Mouse (Mus musculus) CD4-positive, CD25-positive, alpha-beta regulatory T cell, adult 9 weeks (primary cell): ENCODE data around the gene Pif1. TPM values are rescaled to one million over a fixed set of nuclear protein-coding genes. Genes with fewer than 3 reads are reported as not detected.

Experiments
- polyA plus RNA-seq: library from polyadenylated mRNA; unstranded; fragments of 100-300 nt; shearing (Covaris generic); gene quantifications from one replicate; pipeline ENCODE4 v1.2.1, GENCODE M21; 2017

The Pif1 gene
- polyA plus RNA-seq = 0.16 TPM

DNA sequence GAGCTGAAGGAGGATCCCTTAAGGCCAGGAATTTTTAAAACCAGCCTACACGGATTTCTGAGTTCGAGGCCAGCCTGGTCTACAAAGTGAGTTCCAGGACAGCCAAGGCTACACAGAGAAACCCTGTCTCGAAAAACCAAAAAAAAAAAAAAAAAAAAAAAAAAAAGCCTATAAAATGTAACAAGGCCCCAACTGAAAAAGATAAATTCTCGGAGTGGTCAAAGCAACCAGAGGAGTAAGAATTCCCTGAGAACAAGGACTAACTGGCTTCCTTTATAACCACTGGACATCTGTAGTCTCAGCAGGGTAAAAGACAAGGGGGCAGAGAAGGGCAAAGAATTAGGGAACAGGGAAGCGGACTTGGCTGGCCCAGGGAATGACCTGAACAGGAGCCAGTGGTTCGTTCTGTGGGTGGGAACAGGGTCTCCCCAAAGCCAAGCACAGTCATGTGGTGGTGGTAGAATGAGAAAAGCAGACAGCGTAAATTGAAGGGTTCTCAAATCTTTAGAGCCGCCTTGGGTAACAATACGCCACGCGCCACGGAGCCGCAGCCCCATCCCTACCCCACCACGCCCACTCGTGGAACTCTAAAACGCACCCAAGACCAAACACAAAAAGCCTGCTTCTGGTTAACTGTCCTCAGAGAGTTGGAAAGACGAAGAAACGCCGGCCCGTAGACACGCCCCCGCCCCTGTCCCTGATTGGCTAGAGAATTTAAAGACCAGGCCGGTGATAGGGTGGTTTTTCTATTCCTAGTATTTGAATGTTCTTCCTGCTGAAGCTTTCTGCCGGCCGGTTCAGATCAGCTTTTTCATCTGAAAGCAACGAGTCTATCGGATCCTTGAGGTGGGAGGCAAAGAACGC lies at the start of gene Pif1:
Gene Pif1 (plus strand): TSS at position 755 of the 864 bp plus-strand sequence.

DNA sequence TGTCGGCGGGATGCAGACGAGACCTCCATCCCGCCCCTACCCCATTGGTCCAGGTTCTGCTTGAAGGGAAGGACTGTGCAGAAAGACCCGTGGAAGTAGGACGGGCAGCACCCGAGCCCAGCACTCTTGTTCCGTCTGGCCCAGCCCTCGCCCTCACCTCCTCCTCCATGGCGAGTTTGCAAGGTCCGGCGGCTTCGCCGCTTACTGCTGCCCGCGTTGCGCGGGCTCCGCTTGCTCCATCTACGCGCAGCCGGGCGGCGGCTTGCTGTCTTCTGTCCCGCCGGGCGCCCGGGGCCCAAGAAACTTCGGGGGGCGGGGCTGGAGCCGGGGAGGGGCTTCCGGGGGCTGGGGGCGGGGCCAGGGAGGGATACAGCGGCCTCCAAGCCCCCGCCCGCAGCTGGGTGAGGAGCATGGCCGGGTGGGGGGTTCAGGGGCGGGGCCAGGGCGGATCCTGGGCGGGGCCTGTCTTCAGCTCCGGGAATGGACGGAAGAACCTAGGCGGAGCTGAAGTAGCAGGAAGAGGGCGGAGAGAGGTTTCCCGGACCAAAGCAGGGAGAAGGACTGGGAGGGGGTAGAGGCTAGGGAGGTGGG lies 7.1 kb upstream of the Pif1 start, which contains the start of gene Plekho2:
Gene Plekho2 (minus strand): TSS at position 260 of the 591 bp plus-strand sequence.

DNA sequence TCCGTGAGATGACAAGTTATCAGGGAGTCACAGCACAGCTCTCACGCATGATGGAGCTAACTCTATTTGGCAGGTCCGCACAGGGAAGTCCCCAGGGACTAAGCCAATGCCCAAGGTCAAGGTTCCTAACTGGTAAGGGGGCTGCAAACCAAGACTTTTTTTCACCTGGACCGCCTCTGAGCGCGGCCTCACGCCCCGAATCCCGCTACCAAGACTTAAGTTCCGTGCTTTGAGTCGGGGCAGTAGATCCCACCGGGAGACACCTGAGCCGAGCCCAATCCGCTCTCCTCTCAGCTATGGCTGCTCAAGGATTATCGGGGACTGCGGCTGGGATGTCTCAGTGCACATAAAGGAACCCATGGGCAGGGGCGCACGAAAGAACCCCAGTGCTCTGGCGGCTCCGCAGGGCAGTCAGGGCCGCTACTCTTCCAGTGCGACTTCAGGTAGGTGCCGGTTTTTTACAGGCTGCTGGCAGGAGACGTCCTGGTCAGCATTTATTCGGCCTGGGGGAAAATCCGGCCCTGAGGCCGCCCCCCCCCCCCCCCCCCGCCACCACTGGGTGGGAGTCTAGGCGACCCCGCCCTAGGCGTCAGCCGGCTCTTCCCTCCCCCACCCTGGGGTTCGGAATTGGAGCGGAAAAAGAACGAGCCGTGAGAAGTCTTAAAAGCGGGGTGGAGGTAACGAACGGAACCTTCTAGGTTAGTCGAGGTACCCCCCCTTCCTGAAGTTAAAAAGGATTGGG lies 42.2 kb downstream of the Pif1 start, which contains the start of gene Rbpms2:
Gene Rbpms2 (plus strand): TSS at position 624 of the 742 bp plus-strand sequence.

Other genes with a start within 250 kb of the Pif1 start
- gene Pdcd7, start 241.1 kb upstream of the Pif1 start, polyA plus RNA-seq = 3.6 TPM
- not detected for gene Ubap1l, start 226.1 kb upstream of the Pif1 start, polyA plus RNA-seq
- not detected for gene Kbtbd13, start 195.5 kb upstream of the Pif1 start, polyA plus RNA-seq
- gene Rasl12, start 188.7 kb upstream of the Pif1 start, polyA plus RNA-seq = not detected
- not detected for gene Slc51b, start 164.2 kb upstream of the Pif1 start, polyA plus RNA-seq
- gene Mtfmt, start 151.4 kb upstream of the Pif1 start, polyA plus RNA-seq = 40.2 TPM
- gene Spg21, start 126.2 kb upstream of the Pif1 start, polyA plus RNA-seq = 58.4 TPM
- gene Ankdd1a, start 67.0 kb upstream of the Pif1 start, polyA plus RNA-seq = not detected
- 77.6 TPM for gene Plekho2, start 7.1 kb upstream of the Pif1 start, polyA plus RNA-seq
- gene Rbpms2, start 42.5 kb downstream of the Pif1 start, polyA plus RNA-seq = 0.78 TPM
- 135 TPM for gene Oaz2, start 80.8 kb downstream of the Pif1 start, polyA plus RNA-seq
- gene Zfp609, start 240.4 kb downstream of the Pif1 start, polyA plus RNA-seq = 2.1 TPM